Mouse (Mus musculus) right cerebral cortex, postnatal 14 days (tissue): Measurements from ENCODE around the gene Yipf1.
A peak's percentile ranks its signal among the peaks of the same experiment; 100 is the strongest.

ENCODE experiments used
- DNase-seq: peaks from one replicate; pipeline ENCODE4 v3.0.0; 2022

The Yipf1 gene

GRCm38 (mm10) chr4:107313690-107314478, at the start of gene Yipf1:
Gene Yipf1, plus strand, starts transcription at chr4:107314363.
- DNase-seq: peak; percentile 86

- no peak for DNase-seq
These were observed 40.5 kb upstream of the Yipf1 start for GRCm38 (mm10) chr4:107273683-107274082.

GRCm38 (mm10) chr4:107274511-107274910, 39.7 kb upstream of the Yipf1 start:
- DNase-seq: no peak

- DNase-seq: no peak
These were observed 35.9 kb upstream of the Yipf1 start for GRCm38 (mm10) chr4:107278188-107278707.

- no peak for DNase-seq
These were observed 33.2 kb upstream of the Yipf1 start for GRCm38 (mm10) chr4:107280843-107281475.

GRCm38 (mm10) chr4:107285446-107286200, 28.5 kb upstream of the Yipf1 start:
- no peak for DNase-seq

GRCm38 (mm10) chr4:107286386-107286785, 27.8 kb upstream of the Yipf1 start:
- DNase-seq: no peak

- DNase-seq: no peak
These were observed 26.6 kb upstream of the Yipf1 start for GRCm38 (mm10) chr4:107287517-107287916.

GRCm38 (mm10) chr4:107291611-107292272, 22.4 kb upstream of the Yipf1 start:
- no peak for DNase-seq

GRCm38 (mm10) chr4:107292273-107292662, 21.9 kb upstream of the Yipf1 start:
- no peak for DNase-seq

GRCm38 (mm10) chr4:107298071-107298606, 16.0 kb upstream of the Yipf1 start:
- DNase-seq: no peak

- no peak for DNase-seq
These were observed 14.3 kb upstream of the Yipf1 start for GRCm38 (mm10) chr4:107299779-107300340.

GRCm38 (mm10) chr4:107300371-107300770, 13.8 kb upstream of the Yipf1 start:
- DNase-seq: no peak

- no peak for DNase-seq
These were observed 13.1 kb upstream of the Yipf1 start for GRCm38 (mm10) chr4:107300902-107301555.

GRCm38 (mm10) chr4:107302221-107302620, 11.9 kb upstream of the Yipf1 start:
- no peak for DNase-seq

GRCm38 (mm10) chr4:107302832-107303231, 11.3 kb upstream of the Yipf1 start:
- DNase-seq: no peak

- no peak for DNase-seq
These were observed 10.6 kb upstream of the Yipf1 start for GRCm38 (mm10) chr4:107303531-107303930.

- no peak for DNase-seq
These were observed 7.2 kb upstream of the Yipf1 start, which contains the start of gene Dio1 for GRCm38 (mm10) chr4:107306966-107307365. Gene Dio1, minus strand, starts transcription at chr4:107307169.

- DNase-seq: no peak
These were observed 279 bp downstream of the Yipf1 start for GRCm38 (mm10) chr4:107314479-107314805.

GRCm38 (mm10) chr4:107318646-107319045, 4.5 kb downstream of the Yipf1 start:
- DNase-seq: no peak

- DNase-seq: no peak
These were observed 6.9 kb downstream of the Yipf1 start for GRCm38 (mm10) chr4:107321041-107321440.

GRCm38 (mm10) chr4:107323113-107323512, 8.9 kb downstream of the Yipf1 start:
- no peak for DNase-seq
